Mouse (Mus musculus): ENCODE measurements at regions not wholly inside any gene's neighbourhood (a gene's known extent, or its start where the extent isn't known, plus 50 kb on each side); places are given as distances from the start of the nearest gene placed in this dataset.

- DNase-seq (ENCODE audit: low read depth), result no peak
These were observed 190.4 kb upstream of the Gm9747 start for GRCm38 (mm10) chr1:82042527-82042926.

DNA sequence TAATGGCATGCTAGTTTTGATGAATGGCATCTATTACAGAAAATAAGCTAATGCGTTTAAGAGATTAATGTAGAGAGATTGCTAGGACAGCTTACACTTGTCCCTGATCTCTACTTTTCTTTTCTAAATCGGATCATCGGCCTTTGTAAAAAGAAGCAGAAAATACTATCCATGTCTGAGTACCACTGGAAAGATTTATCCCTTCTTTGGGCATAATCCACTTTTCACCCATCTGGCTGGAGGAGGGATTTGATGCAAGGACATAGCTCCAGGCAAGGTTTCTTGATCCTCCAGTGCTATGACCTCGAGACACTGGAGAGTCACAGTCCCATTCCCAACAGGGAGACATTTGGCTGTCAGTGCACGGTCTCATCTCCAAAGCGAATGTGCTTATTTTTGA is 166.6 kb upstream of the Gm9747 start:
- no peak for DNase-seq (ENCODE audit: low read depth)

GRCm38 (mm10) chr1:82068571-82068970 is 164.3 kb upstream of the Gm9747 start:
- DNase-seq (ENCODE audit: low read depth), result no peak

DNA sequence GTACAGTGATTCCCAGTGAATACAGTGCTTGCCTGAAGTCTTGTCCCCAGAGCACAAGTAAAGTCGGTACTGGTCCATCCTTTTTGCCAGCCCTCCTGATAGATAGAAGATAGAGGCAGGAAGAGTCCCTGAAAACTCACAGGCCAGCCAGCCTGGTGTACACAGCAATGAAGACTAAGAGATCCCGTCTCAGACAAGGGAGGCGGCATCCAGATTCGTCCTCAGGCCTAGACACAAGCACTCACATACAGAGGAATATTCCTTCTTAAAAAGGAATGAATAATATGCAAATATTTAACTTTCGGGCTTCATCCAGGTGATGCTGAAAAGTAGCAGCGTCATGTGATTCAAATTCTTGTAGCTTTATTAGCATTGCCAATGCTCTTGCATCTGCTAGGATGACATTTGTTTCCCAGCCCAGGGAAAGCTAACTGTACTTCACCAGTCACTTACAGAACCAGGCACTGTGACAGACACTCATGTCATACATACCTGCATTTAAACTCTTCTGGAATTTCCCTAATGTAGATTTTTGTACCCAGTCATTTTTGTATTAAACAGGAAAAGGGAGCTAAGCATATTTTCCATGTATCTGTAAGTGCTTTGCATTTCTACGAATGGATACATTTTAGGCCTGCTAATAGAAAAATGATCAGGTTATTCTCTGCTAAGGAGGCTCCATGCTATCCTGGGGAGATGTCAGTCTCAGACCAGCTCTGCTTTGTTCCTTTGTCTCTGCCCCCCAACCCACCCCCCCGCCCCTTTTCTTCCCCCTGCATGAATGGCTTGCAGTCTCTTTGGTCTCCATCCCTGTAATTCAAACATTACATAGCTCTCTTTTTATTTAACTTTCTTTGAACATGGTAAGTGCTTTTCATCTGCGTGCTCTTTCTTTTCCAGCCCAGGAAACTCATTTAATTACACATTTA is 162.5 kb upstream of the Gm9747 start:
- DNase-seq (ENCODE audit: low read depth), result no peak

DNA sequence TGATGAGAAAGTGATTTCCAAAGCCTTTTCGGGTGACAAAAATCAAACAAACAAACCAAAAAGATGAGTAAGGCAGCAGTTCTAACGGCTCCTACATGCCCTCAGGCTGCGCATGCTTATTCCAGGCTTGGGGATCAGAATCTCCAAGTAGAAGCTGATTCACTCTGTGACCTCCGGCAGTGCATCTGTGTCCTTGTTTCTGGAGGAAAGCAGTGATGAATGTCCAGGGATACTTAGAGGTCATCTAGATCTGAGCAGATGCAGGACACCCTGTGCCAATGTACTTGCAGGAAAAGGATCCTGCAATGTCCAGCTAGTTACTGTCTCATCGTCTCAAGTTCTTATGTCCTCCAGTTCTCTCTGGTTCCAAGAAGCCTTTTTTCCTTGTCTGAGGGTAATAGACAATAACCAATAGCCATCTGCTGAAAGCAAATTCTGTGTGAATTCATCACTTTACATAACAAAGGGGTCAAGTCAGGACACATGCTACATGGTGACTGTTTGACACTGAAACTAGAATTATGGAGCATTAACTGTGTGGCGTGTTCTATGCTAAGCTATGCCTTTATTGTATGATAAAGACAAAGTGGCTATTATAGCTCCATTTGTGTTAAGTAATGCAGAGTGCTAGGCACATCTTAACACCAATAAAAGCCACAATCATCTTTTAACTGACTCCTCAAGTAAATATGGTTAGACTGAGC is 143.6 kb upstream of the Gm9747 start:
- no peak for DNase-seq (ENCODE audit: low read depth)

DNA sequence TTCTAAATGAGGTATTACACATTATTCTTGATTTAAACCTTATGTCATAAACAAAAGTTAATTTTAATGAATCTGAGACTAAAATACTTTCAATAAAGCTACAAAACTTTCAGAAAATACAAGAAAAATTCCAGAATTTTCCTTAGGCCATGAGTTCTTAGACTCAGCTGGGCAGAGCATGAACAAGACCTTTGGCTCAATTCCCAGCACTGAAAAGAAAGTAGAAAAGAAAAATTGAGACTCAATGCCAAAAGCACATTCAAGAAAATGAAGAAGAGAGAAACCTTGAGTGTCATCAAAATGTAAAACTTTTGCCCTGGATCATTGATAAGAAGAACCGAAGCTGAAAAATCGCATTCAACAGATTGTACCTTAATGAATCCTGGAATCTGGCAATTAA is 137.8 kb upstream of the Gm9747 start:
- no peak for DNase-seq (ENCODE audit: low read depth)

DNA sequence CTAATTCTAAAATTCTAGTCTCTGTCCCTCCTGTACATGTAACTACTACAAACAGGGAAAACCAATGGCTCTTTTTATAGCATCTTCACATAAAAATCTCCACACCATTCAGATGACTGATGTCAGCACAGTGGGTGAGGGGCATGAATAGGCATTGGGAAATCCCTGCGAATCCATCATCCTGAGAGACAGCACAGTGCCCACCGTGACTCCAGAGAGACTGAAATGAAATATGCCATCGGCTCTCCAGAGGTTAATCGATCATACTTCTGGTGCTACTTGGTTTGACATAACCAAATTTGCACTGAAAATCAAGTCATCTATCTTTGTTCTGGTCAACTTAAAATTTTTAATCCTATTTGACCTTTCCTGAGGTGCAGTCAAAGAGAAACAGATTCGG is 126.2 kb upstream of the Gm9747 start:
- no peak for DNase-seq (ENCODE audit: low read depth)

GRCm38 (mm10) chr1:82110071-82110635 is 122.8 kb upstream of the Gm9747 start:
- no peak for DNase-seq (ENCODE audit: low read depth)

DNA sequence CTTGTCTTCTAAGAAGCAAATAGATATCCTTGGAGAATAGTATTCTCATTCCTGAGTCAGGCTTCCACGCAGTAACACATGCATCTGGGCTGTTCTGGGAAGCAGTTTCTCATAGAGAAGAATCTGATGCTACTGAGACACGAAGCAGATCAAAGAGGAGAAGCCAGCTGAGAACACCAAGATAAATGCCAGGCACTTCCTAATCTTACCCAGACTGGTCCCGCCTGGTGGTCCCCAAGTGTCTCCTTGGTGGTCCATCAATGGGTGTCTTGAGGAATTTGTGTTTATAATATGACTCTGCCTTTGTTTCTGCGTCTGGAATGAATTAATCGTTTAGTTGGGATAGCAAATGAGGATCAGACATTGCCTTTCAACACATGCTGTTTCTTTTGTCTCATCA is 120.5 kb upstream of the Gm9747 start:
- DNase-seq (ENCODE audit: low read depth), result no peak

GRCm38 (mm10) chr1:82124503-82124902 is 108.4 kb upstream of the Gm9747 start:
- no peak for DNase-seq (ENCODE audit: low read depth)

GRCm38 (mm10) chr1:82129700-82130275 is 103.1 kb upstream of the Gm9747 start:
- DNase-seq (ENCODE audit: low read depth), result no peak

DNA sequence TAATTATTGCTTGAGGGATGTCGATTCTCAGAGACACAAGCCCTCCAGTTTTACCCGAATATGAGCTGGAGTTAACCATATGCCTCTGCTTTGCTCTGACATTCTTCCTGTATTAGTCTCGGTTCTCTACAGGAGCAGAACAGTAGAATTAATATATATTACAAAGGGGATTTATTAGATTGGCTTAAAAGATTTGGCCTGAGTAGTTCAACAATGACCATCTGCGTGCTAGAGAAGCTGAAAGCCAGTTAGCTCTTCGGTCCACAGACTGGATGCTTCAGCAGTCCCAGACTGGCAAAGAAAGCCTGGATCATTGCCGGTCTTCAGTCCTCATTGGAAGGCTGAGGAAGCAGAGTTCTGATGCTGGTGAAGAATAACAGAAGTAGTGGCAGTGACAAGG is 100.4 kb upstream of the Gm9747 start:
- no peak for DNase-seq (ENCODE audit: low read depth)

DNA sequence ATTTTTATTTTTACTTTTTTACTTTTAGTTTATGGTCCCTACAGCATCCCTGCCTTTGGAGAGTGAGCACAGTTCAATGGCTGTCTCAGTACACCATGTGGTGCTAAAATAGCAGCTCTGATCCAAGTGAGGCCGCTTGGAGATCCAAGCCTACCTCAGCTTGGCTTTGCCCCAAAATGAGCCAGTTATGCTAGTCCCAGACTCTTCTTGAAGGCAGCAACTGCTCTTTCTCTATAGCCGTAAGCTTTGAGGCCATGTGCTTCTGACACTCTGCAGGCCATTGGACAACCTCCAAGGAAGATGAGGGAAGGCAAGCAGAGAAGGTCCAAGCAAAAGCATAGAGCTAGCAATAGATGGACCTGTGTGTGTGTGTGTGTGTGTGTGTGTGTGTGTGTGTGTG is 98.0 kb upstream of the Gm9747 start:
- DNase-seq (ENCODE audit: low read depth), result no peak

- DNase-seq (ENCODE audit: low read depth), result no peak
These were observed 97.1 kb upstream of the Gm9747 start for GRCm38 (mm10) chr1:82135761-82136331.

- no peak for DNase-seq (ENCODE audit: low read depth)
These were observed 87.7 kb upstream of the Gm9747 start for GRCm38 (mm10) chr1:82145256-82145655.

- peak; percentile 90 for DNase-seq (ENCODE audit: low read depth)
These were observed 82.4 kb upstream of the Gm9747 start for GRCm38 (mm10) chr1:82150219-82151128.

DNA sequence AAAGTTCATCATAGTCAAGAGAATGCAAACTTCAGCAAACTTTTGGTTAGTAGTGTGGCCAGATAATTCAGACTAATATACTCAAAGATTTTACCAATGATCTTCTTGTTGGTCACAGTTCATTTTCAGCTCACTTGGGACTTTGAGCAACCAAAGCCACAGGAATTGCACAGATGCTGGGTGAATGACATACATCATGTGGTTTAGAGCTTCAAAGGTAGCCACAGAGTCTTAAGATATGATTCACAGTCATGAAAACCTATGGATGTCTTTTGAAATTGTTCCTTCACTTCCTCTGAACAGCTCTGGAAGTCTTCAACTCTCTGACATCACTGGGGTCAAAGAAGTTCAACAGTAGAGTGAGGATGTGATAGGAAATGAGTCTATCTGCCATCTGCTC is 77.0 kb upstream of the Gm9747 start:
- peak; percentile 15 for DNase-seq (ENCODE audit: low read depth)

DNA sequence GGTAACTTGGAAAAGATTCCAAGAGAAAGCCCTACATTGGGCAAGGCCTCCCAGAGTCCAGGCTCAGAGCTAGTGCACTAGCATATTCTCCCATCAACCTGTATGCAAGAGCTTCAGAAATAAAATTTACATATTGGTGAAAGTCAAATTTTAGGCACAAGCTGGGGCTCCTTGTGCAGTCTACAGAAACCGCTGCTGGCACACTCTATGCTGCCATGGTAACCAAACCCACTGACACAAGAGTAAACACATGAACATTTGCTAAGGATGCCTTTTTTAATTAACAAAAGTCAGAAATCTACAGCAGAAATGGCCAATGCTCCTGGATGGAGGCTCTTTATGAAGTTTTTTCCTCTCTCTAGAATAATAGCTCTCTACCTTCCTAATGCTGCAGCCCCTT is 75.9 kb upstream of the Gm9747 start:
- DNase-seq (ENCODE audit: low read depth), result no peak

GRCm38 (mm10) chr1:82158466-82158865 is 74.4 kb upstream of the Gm9747 start:
- DNase-seq (ENCODE audit: low read depth), result no peak

DNA sequence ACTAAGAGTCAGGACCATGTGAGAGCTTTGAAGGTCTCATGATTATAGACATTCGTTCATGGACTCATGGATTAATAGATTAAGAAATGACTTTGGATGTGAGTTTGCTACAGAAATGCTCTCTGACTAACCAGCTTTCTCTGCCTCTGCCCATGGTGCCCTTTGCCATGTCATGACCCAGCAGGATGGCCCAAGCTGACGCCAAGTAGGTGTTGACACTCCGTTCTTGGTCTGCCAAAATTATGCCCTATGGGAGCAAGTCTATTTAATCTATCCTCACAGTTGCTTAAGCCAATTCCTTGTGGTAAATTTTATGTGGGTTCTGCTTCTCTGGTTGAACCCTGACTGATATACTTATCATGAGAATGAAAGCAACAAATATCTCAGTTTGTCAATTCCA is 73.7 kb upstream of the Gm9747 start:
- DNase-seq (ENCODE audit: low read depth), result no peak

DNA sequence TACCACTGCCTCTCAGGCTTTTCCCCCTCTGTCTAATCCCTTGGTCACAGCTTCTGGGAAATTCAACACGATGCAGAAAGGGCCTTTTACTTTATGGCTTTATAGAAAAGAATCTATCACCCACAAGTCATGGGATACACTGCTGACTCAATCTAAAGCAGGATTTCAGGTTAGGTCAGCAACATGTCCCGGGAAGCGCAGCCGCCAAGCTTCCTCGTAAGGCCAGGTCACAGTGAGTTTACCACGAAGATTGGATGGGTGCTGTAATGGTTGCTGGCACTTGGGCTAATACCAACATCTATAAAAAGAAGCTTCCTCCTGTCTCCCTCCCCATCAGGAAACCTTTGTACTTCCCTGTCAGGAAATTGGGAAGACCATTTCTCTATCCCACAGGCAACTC is 70.0 kb upstream of the Gm9747 start:
- DNase-seq (ENCODE audit: low read depth), result no peak
